Mouse (Mus musculus): ENCODE measurements around the gene Lin52. TPM values are rescaled to one million over a fixed set of nuclear protein-coding genes. Genes with fewer than 3 reads are reported as not detected.
A peak's percentile ranks its signal among the peaks of the same experiment; 100 is the strongest.
"Not testable (repeated sequence)": the region's sequence is repeated elsewhere in the genome, so short reads cannot be mapped to it uniquely, and the experiment has no call there.

Lin52 gene
- total RNA-seq, 1 experiment from 2014 or later = 11.6 TPM

- not testable (repeated sequence) for DNase-seq
Measured at GRCm38 (mm10) chr12:84539537-84539936, 88.3 kb downstream of the Lin52 start.

DNA sequence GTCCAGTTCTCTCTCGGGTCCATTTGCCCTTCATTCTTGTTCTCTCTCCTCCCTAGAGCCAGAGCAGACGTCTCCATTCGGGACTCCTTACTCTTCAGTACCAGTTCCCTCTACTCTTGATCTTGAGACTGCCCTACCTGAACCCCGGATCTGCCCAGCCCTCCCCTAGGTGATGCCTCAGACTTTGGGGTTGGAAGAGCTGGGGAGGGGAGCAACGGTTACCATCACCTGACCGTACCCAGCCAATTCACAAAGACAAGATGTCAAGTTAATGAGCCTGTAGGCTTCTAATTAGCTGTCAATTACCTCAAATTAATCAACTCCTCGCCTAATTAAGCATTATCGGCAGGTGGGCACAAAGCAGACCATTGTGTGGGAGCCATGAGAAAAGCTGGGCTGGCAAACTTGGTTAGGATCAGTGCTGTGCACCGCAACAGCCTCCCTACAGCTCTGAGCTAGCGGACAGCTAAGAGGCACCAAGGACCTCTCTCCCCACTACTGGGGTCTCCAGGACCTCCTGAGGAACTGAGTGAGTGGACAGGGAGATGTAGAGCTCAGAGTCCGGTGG lies 90.3 kb downstream of the Lin52 start:
- no peak for DNase-seq

DNA sequence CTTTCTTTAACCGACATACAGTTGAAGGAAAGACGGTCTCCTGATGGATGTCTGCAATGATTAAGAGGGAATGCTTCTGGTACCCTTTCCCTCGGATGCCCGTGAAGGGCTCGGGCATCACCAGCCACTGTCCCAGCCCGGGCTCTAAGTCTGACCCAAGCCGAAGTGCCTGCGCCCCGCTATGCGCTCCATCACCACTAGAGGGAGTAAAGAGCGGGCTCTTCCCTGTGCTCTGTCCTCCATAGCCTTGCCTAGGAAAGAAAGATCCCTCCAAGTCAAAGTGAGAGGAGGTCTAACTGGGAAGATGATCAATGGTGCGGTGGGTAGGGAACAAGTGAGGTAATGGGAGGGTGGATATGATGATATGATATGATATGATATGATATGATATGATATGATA lies 94.8 kb downstream of the Lin52 start:
- peak; percentile 76 for DNase-seq

DNA sequence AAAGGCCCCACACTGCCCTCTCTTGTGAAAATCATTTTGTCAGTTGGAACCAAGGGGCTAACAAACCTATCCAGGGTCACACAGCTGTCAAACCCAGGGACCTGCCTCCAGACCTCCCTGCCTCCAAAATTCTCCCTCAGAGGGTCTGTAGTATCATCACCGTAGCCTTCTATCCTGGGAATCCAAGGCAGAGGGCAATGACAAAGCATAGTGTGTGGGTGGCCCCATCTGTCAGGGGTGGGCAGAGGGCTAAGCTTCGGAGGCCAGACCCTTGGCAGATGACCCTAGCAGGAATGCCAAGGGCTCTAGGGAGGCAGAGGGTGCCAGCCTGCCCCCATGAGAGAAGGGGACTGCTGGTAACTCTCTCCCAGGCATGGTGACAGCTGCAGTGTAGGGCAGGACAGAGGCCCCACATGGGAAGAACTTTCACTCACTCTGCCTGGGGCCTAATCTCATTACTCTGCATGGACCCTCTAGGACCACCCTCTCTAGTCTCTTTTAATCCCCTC lies 95.4 kb downstream of the Lin52 start:
- DNase-seq = no peak

DNA sequence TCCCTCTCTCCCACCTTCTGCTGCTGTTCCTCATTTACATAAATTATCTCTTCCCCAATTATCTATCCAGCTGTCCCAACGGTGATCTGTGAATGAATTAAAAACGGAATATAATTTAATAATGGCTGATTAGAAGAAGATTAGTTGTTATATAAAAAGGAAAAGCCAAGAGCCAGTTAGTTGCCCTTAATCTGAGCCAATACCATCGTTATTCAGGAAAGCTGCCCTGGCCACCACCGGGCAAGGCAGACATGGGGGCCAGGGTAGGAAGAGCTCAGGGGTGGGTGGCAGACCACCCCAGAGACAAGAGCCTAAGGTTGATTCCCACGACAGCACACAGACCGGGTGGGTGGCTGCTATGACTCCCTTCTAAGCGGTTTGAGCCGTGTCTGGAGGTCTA lies 97.0 kb downstream of the Lin52 start:
- no peak for DNase-seq

GRCm38 (mm10) chr12:84555218-84555617 lies 104.0 kb downstream of the Lin52 start:
- DNase-seq = no peak

- DNase-seq = peak; percentile 22
Measured at GRCm38 (mm10) chr12:84562558-84562957, 111.3 kb downstream of the Lin52 start.

DNA sequence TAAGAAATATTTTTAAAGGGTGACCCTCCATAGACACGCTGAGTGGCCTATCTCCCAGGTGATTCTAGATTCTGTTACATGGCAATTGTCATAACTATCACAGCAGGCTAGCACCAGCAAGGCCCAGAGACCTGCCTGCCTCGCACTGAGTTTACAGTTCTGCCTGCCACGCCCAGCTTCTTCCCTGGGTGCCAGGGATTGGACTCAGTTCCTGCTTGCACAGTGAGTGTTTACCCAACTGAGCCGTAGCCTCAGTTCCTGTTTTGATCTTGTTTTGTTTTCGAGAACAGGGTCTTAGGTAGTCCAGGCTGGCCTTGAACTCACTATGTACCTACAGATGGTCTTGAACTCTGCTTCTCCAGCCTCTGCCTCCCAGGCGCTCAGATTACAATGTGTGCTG lies 116.4 kb downstream of the Lin52 start:
- no peak for DNase-seq

GRCm38 (mm10) chr12:84569336-84569970 lies 118.2 kb downstream of the Lin52 start, which contains the start of gene Vsx2:
Vsx2 (plus strand) TSS chr12:84569762.
- DNase-seq = no peak

DNA sequence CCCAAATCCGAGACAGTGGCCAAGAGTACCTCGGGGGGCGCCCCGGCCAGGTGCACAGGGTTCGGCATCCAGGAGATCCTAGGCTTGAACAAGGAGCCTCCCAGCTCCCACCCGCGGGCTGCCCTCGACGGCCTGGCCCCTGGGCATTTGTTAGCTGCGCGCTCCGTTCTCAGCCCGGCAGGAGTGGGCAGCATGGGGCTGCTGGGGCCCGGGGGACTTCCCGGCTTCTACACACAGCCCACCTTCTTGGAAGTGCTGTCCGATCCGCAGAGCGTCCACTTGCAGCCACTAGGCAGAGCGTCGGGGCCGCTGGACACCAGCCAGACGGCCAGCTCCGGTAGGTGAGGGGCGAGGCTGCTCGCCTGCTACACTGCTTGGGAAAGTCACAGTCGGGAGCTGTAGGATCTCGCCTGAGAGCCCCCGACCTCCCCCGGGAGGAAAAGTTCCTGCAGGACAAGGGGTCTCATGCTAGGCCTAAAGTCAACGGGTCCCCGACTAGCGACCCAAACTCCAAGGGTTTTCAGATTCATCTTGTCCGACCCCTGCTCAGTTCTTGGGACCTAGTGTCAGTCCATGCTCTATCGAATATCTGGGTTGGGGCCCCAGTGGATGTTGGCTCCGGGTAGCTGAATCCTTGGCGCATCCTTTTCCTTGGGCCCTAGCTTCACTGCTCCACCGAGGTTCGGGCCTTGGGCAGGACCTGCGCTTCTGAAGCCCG lies 118.9 kb downstream of the Lin52 start:
- peak; percentile 16 for DNase-seq

DNA sequence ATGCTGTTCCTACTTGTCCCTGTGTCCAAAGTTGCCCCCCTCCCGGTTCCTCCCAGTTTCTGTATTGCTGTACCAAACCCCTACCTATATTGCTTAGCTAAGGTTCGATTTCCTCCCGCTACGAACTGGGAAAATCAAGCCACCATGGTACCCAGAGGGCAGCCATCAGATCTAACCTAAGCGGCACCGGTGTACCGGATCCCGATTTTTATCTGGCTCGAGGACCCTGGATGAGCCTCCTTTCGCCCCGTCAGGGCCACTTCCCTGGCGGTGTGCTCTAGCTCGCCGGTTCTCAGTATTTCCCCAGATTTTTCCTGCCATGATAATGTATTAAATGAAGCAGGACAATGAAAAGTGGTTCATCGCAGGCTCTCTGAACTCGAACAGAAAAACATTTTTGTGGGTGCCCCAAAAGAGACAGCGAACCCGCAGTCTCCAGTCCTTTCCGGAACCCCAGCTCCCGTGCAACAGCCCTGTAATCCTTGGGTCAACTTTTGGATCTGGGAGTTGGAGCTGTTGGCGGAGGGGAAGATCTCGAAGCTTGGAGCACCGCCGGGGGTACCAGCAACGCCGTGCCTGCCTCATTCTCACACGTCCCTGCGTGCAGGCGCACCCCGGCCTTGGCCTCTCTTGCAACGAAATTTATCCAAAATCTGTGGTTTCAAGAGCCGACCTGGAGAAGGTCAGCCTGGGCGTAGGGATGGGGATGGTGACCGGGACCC lies 119.6 kb downstream of the Lin52 start:
- DNase-seq = no peak

GRCm38 (mm10) chr12:84571466-84572340 lies 120.5 kb downstream of the Lin52 start:
- DNase-seq = peak; percentile 14

GRCm38 (mm10) chr12:84572341-84572720 lies 121.1 kb downstream of the Lin52 start:
- DNase-seq = no peak

DNA sequence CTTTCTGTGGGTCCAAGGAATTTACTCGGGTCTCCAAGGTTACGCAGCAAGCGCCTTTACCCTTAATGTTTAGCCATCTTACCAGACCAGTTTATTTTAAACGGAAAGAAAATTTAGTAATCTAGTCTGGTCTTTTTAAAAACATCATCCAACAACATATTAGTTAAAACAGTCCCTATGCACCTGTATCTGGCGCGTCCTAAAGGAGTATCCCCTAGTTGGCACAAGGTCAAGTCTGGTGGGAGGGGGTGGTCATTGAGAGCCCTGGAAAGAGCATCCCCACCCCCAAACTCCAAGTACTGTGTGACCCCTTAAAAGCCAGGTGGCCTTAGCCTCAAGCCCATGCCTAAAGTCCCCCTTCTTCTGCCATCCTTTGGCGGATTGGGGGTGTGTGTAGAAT lies 121.9 kb downstream of the Lin52 start:
- no peak for DNase-seq

DNA sequence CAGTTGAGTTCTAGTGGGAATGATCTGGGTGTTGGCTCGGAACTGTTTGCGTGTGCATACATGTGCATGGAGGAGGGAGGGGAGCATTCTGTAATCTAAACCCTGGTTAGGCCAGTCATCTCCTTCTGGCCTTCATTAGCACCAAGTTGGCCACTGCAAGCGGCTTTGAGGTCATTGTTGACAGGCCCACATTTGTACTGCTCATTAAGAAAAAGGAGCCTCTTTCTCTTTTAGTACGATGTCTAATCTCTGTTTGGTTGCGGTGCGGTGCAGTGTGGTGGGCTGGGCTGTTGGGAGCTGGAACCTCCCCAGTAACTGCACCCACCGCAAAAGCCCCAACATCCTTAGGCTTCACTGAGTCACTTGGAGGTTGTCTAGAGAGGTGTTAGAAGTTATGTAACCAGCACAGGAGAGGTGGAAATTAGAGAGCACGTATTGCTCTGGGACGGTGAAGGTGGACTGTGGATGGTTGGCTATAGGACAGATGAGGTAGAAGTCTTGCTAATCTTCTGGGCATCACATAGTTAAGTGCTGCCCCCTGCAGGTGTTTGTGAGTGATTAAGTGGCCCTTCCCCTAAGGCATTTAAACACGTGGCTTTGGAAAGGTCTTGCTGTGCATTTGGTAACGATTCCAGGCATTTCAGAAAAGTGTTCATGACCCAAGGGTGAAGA lies 126.7 kb downstream of the Lin52 start:
- no peak for DNase-seq

DNA sequence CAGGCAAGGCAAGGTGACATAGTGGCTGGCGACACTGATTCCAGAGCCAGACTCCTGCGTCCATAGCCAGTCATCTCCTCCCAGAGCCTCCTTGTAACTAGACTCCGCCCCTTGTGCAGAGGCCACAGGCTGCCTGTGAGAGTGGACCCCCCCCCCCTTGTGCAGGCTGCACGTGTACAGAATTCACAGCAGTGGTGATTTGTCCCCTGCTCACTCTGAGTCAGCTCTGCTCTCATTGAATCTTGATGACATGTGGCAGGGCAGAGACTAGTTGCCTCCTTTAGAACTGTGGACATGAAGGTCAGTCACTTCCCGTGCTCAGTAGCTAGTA lies 127.2 kb downstream of the Lin52 start:
- peak; percentile 70 for DNase-seq

- no peak for DNase-seq
Measured at GRCm38 (mm10) chr12:84581285-84581684, 130.1 kb downstream of the Lin52 start.

- DNase-seq = peak; percentile 96
Measured at GRCm38 (mm10) chr12:84589825-84590761, 138.9 kb downstream of the Lin52 start.

Data from adrenal gland, postnatal 14 days (tissue).